Mouse (Mus musculus): ENCODE results near the gene Cep112. TPM values are rescaled to one million over a fixed set of nuclear protein-coding genes. Genes with fewer than 3 reads are reported as not detected.
"Not testable (repeated sequence)": the region's sequence is repeated elsewhere in the genome, so short reads cannot be mapped to it uniquely, and the experiment has no call there.

The Cep112 gene
- polyA plus RNA-seq, 1 experiment = not detected

DNA sequence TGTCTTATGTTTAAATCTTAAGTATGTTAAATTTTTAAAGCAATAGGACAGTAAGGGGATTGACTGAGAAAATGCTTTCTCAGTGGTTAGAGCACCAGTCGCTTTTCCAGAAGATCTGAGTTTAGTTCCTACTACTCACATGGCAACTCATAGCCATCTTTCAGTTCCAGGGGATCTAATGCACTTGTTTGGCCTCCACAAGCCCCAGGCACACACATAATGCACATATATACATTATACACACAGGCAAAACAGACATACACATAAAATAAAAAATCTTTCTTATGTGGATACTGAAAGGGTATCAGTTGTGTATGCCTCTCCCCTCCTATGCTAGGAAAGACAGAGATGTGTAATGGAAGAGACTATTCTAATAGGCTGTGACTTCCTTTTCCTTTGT lies 426.8 kb downstream of the Cep112 start:
- TF ChIP-seq FLI1 (IDR thresholded peaks at IDR 0.05; ENCODE audit: low read length) (no peak), GATA1 (IDR thresholded peaks at IDR 0.05; ENCODE audit: borderline replicate concordance, low read length) (no peak)
- 0 out of 2 replicates have a peak, but pooled peaks cover 5% of the 10 kb centered on the region for H3K9me3 ChIP-seq
- no peaks in the 10 kb centered on the region for H3K36me3 ChIP-seq (replicated peaks; ENCODE audit: low read length)
- H3K4me3 ChIP-seq (replicated peaks) = no peak overlapping the region
- H3K27me3 ChIP-seq (replicated peaks) = no peaks in the 10 kb centered on the region
- no peaks in the 10 kb centered on the region for H3K4me1 ChIP-seq

DNA sequence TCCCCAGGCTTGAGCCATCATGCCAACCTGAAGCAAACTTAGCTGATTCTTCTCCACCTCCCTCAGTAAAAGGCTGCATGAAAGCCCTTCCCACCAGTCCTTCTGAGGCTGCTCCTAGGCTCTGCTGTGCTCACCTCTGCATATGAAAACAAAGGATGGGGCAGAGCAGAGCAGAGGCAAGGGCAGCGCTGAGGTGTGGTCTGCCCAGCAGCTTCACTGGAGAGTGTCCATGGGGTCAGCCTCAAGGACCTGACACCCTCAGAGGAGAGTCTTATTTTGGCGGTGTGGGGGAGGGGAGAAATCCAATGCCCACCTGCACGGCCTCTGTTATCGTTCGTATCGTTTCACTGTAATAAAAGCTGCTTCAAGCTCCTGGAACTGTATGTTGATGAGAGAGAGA lies 432.3 kb downstream of the Cep112 start:
- H3K4me1 ChIP-seq = no peaks in the 10 kb centered on the region
- H3K36me3 ChIP-seq (replicated peaks; ENCODE audit: low read length) = no peaks in the 10 kb centered on the region
- no peak overlapping the region for H3K4me3 ChIP-seq (replicated peaks)
- H3K9me3 ChIP-seq = 0 out of 2 replicates have a peak, but pooled peaks cover 5% of the 10 kb centered on the region
- no peak for TF ChIP-seq FLI1 (IDR thresholded peaks at IDR 0.05; ENCODE audit: low read length)
- TF ChIP-seq GATA1 (IDR thresholded peaks at IDR 0.05; ENCODE audit: borderline replicate concordance, low read length) = no peak
- H3K27me3 ChIP-seq (replicated peaks) = no peaks in the 10 kb centered on the region

DNA sequence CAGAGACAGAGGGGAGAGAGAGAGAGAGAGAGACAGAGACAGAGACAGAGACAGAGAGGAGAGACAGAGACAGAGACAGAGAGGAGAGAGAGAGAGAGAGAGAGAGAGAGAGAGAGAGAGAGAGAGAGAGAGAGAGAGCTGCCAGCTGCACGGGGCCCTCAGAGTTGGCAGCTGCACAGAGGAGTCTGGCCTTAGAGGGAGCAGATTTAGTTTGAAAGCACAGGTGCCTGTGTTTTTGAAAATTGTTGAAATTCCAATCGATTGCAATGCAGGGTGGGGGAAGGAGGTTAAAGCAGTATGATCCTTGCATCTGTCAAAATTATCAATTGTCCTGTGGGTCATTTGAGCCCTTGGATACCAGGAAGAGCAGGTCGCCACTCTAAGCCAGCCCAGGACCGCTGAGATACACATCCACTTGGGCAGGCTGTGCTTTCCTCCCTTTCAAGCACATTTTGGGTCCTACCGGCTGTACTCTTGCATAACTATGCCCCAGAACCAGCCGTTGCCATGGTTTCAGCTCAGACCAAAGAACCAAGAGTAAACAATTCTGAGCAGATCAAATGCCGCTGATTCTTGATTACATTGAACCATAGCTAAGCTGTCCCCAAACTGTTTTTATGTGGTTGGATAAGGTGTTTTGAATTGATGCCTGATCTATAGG lies 432.8 kb downstream of the Cep112 start:
- no peaks in the 10 kb centered on the region for H3K27me3 ChIP-seq (replicated peaks)
- TF ChIP-seq FLI1 (IDR thresholded peaks at IDR 0.05; ENCODE audit: low read length) (no peak), GATA1 (IDR thresholded peaks at IDR 0.05; ENCODE audit: borderline replicate concordance, low read length) (no peak)
- 0 out of 2 replicates have a peak, but pooled peaks cover 10% of the 10 kb centered on the region for H3K9me3 ChIP-seq
- H3K36me3 ChIP-seq (replicated peaks; ENCODE audit: low read length) = no peaks in the 10 kb centered on the region
- H3K4me3 ChIP-seq (replicated peaks) = no peak overlapping the region
- no peaks in the 10 kb centered on the region for H3K4me1 ChIP-seq

DNA sequence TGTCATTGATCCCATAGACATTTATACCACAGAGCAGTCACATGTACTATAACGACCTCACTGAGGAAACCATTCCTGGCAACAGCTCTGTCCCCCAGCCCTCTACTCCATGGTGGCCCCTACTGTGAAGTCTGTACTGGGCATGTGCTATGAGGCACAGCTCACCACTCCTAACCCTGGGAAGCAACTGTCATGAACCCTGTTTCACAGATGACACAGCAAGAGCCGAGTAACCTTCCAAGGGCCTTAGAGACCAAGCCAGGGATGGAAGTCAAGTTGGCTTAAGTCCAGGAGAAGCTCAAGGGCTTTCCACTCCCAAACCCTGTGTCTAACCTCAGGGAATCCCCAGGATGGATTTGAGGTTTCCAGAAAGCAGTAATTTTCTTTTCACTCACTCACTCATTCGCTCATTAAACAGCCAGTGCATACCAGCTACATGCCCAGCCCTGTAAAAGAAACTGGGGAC lies 433.4 kb downstream of the Cep112 start:
- 0 out of 2 replicates have a peak, but pooled peaks cover 11% of the 10 kb centered on the region for H3K9me3 ChIP-seq
- H3K27me3 ChIP-seq (replicated peaks) = no peaks in the 10 kb centered on the region
- H3K4me1 ChIP-seq = no peaks in the 10 kb centered on the region
- H3K36me3 ChIP-seq (replicated peaks; ENCODE audit: low read length) = no peaks in the 10 kb centered on the region
- H3K4me3 ChIP-seq (replicated peaks) = no peak overlapping the region
- TF ChIP-seq GATA1 (IDR thresholded peaks at IDR 0.05; ENCODE audit: borderline replicate concordance, low read length) = no peak
- TF ChIP-seq FLI1 (IDR thresholded peaks at IDR 0.05; ENCODE audit: low read length) = no peak

DNA sequence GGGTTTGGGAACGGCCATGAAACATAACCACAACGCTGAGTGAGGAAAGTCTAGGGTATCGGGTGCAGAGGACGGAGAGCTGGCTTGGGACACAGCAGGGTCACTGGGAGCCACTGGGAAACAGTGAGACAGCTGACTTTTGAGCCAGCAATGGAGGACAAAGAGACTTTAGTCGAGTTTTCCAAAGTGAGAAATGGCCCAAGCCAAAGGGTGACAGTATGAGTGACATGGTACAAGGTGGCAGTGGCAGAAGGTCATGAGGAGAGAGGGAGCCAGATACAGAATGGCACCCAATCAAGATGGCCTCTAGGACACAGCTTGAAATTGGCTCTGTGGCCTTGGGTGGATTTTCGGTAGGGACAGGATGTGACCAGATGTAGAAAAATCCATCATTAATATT lies 433.9 kb downstream of the Cep112 start:
- Histone ChIP-seq H3K27me3 (replicated peaks) (no peaks in the 10 kb centered on the region), H3K4me3 (replicated peaks) (no peak overlapping the region), H3K4me1 (no peaks in the 10 kb centered on the region), H3K9me3 (0 out of 2 replicates have a peak, but pooled peaks cover 15% of the 10 kb centered on the region), H3K36me3 (replicated peaks; ENCODE audit: low read length) (no peaks in the 10 kb centered on the region)
- TF ChIP-seq FLI1 (IDR thresholded peaks at IDR 0.05; ENCODE audit: low read length) (no peak), GATA1 (IDR thresholded peaks at IDR 0.05; ENCODE audit: borderline replicate concordance, low read length) (no peak)

DNA sequence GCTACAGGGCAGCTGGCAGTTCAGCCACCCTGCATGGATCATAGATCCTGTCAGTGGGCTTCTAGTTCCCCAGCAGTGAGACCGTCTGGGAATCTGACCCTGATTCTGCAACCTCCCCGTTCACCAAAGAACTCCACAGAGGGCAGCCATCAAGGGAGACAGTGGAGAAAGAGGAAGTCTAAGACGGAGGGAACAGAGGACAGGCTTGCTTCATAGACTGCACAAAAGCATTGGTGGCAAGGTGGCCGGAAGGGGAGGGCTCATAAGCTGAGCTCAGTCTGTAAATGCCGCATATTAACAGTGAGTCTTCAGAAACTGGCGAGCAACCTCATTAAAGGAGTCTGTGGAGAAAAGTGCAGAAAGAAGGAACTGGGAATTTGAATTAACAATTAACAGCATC lies 437.4 kb downstream of the Cep112 start:
- H3K36me3 ChIP-seq (replicated peaks; ENCODE audit: low read length) = no peaks in the 10 kb centered on the region
- H3K27me3 ChIP-seq (replicated peaks) = no peaks in the 10 kb centered on the region
- H3K9me3 ChIP-seq = 0 out of 2 replicates have a peak, but pooled peaks cover 15% of the 10 kb centered on the region
- H3K4me1 ChIP-seq = no peaks in the 10 kb centered on the region
- TF ChIP-seq FLI1 (IDR thresholded peaks at IDR 0.05; ENCODE audit: low read length) = no peak
- TF ChIP-seq GATA1 (IDR thresholded peaks at IDR 0.05; ENCODE audit: borderline replicate concordance, low read length) = no peak
- H3K4me3 ChIP-seq (replicated peaks) = no peak overlapping the region

DNA sequence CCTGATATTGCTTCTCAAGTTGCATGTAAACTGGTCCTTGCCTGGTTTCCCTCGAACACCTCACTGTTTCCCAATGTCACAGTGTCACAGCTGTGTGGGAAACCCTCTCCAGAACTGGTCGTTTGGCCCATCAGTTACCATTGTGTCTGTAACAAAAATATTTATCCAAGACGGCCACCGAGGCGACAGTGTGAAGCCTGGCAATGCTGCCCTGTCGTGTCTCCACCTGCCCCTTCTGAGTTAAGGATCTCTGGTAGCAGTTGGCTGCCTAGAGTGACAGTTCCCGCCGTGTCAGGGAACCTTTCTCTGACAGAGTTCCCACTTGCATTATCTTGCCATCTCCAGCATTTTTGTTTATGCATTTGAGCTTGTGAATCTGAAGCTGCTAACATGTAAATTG lies 440.8 kb downstream of the Cep112 start:
- 0 out of 2 replicates have a peak, but pooled peaks cover 17% of the 10 kb centered on the region for H3K9me3 ChIP-seq
- no peaks in the 10 kb centered on the region for H3K4me1 ChIP-seq
- no peaks in the 10 kb centered on the region for H3K27me3 ChIP-seq (replicated peaks)
- no peaks in the 10 kb centered on the region for H3K36me3 ChIP-seq (replicated peaks; ENCODE audit: low read length)
- TF ChIP-seq FLI1 (IDR thresholded peaks at IDR 0.05; ENCODE audit: low read length) (no peak), GATA1 (IDR thresholded peaks at IDR 0.05; ENCODE audit: borderline replicate concordance, low read length) (no peak)
- H3K4me3 ChIP-seq (replicated peaks) = no peak overlapping the region

DNA sequence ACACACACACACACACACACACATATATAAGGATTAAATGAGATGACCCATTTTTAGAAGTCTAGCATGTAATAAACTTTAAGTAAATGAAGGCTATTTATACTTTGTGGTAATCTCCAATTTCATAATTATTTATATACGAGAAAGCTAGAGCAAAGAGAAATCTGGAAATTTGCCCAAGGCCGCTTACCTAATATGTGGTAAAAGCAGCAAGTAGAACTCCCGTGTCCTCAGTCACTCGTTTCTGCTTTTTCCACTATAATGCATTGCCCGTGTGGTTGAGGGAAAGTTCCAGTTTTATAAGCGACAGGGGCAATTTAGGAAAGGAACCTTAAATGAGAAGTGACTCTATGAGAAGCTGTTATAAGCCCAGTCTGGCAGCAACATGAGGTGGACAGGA lies 442.5 kb downstream of the Cep112 start:
- no peaks in the 10 kb centered on the region for H3K27me3 ChIP-seq (replicated peaks)
- H3K36me3 ChIP-seq (replicated peaks; ENCODE audit: low read length) = no peaks in the 10 kb centered on the region
- H3K9me3 ChIP-seq = 0 out of 2 replicates have a peak, but pooled peaks cover 8% of the 10 kb centered on the region
- H3K4me1 ChIP-seq = no peaks in the 10 kb centered on the region
- TF ChIP-seq GATA1 (IDR thresholded peaks at IDR 0.05; ENCODE audit: borderline replicate concordance, low read length) = no peak
- no peak for TF ChIP-seq FLI1 (IDR thresholded peaks at IDR 0.05; ENCODE audit: low read length)
- no peak overlapping the region for H3K4me3 ChIP-seq (replicated peaks)

DNA sequence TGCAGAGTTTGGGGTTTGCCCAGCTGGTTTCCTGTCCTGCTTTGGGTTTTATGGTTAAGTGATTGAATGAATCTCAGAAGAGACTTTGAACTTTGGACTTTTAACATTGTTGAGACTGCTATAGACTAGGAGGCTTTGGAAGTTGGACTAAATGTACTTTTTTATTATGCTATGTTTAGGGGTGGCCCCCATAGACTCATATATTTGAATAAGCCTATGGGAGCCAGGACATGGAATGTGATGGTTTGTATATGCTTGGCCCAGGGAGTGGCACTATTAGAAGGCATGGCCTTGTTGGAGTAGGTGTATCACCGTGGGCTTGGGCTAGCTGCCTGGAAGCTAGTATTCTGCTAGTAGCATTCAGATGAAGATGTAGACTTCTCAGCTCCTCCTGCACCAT lies 446.3 kb downstream of the Cep112 start:
- not testable (repeated sequence) for H3K27me3 ChIP-seq (replicated peaks)

DNA sequence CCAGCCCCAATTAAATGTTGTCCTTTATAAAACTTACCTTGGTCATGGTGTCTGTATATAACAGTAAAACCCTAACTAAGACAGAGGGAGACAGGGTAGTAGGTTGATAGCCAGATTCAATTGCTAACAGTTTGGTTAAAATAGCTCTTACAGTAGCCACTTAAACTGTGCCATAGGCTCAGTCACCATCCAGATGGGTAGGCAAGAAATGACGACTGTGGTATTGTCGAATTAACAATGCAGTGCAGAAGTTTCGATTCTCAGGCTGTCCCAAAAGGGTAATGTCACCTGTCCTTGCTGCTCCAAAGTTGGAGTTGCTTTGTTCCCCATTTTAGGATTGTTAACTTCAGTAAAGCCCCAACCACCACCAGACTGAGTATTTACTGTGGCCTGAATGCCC lies 446.8 kb downstream of the Cep112 start:
- 0 out of 2 replicates have a peak, but pooled peaks cover 2% of the 10 kb centered on the region for H3K9me3 ChIP-seq
- H3K27me3 ChIP-seq (replicated peaks) = no peaks in the 10 kb centered on the region
- TF ChIP-seq GATA1 (IDR thresholded peaks at IDR 0.05; ENCODE audit: borderline replicate concordance, low read length) (no peak), FLI1 (IDR thresholded peaks at IDR 0.05; ENCODE audit: low read length) (no peak)
- H3K36me3 ChIP-seq (replicated peaks; ENCODE audit: low read length) = no peaks in the 10 kb centered on the region
- no peak overlapping the region for H3K4me3 ChIP-seq (replicated peaks)
- H3K4me1 ChIP-seq = no peaks in the 10 kb centered on the region

More for the DNA sequence above, 446.3 kb downstream of the Cep112 start:
- H3K36me3 ChIP-seq (replicated peaks; ENCODE audit: low read length); H3K9me3 ChIP-seq; H3K4me3 ChIP-seq (replicated peaks); H3K4me1 ChIP-seq: not testable (repeated sequence)

All from megakaryocyte, embryonic 14.5 days (primary cell).